Mouse (Mus musculus) kidney, adult 8-10 months (tissue): Measurements from ENCODE around the gene Gm14147.
"Not testable (repeated sequence)": the region's sequence is repeated elsewhere in the genome, so short reads cannot be mapped to it uniquely, and the experiment has no call there.

Experiments used
- DNase-seq, 2 experiments: peaks; one replicate each; pipeline ENCODE4 v3.0.0; 2022

Gene Gm14147

DNA sequence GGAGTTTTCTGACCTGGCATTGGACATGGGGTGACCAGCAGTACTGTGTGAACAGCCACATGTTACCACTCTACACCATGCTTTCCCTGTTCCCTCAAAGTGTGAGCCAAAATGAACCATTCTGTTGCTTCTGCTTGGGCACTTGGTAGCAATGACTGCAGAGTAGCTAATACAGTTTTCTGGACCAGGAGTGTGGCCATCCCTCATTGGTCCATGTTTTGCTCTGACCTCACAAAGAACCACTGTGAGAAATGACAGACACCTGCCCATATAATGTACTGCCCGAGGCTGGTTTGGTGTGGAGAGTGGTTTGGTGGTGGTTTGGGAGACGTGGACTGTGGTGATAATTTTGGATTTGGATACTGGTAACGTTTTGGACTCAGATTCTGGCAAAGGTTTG lies at the start of gene Gm14147:
TSS of gene Gm14147 (plus strand) at position 301 of the 400 bp plus-strand sequence.
- not testable (repeated sequence) for DNase-seq

DNA sequence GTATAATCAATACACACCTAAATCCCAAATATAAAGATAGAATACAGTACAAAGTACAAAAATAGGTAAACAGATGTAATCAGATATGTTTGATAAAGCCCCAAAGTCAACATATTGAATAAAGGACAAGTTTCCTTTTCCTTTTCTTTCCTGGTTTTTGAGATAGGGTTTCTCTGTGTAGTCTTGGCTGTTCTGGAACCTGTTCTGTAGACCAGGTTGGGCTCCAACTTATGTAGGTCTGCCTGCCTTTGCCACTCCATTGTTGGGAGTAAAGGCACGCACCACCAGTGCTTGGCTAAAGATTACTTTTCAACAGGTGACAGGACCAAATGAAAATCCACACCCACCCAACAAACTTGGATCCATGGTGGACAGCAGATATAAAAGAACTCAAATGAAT lies 41.4 kb upstream of the Gm14147 start:
- no peak for DNase-seq

DNA sequence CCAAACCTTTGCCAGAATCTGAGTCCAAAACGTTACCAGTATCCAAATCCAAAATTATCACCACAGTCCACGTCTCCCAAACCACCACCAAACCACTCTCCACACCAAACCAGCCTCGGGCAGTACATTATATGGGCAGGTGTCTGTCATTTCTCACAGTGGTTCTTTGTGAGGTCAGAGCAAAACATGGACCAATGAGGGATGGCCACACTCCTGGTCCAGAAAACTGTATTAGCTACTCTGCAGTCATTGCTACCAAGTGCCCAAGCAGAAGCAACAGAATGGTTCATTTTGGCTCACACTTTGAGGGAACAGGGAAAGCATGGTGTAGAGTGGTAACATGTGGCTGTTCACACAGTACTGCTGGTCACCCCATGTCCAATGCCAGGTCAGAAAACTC lies 5.8 kb upstream of the Gm14147 start, which contains the start of gene Gm14151:
TSS of gene Gm14151 (minus strand) at position 101 of the 400 bp plus-strand sequence.
- not testable (repeated sequence) for DNase-seq
